Mouse (Mus musculus): ENCODE measurements around the gene Usp49. TPM values are rescaled to one million over a fixed set of nuclear protein-coding genes. Genes with fewer than 3 reads are reported as not detected.
"Not testable (repeated sequence)": the region's sequence is repeated elsewhere in the genome, so short reads cannot be mapped to it uniquely, and the experiment has no call there.

Gene Usp49
- total RNA-seq, 2 experiments from 2014 or later = 9.0 to 10.4 TPM

DNA sequence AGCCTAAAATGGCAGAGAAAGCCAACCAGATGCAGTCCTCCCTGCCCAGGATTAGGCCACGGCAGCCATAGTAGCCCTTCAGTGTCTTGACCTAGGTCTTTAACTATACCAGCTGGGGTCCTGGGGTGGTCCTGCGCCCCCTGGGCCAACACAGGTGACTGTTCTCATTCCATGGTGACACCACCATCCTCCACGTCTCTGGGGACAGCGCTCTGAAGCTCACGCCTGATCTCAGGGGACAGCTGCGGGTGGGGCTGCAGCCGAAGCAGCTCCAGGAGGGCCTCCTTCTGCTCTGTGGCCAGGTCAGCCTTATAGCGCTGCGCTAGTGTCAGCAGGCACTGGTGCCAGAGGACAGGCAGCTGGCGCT is 29.1 kb upstream of the Usp49 start:
- intact Hi-C loops (cut with DNase I) = no loop called here
- DNase-seq (ENCODE audit: low spot score in 2 of 2) = no peak

DNA sequence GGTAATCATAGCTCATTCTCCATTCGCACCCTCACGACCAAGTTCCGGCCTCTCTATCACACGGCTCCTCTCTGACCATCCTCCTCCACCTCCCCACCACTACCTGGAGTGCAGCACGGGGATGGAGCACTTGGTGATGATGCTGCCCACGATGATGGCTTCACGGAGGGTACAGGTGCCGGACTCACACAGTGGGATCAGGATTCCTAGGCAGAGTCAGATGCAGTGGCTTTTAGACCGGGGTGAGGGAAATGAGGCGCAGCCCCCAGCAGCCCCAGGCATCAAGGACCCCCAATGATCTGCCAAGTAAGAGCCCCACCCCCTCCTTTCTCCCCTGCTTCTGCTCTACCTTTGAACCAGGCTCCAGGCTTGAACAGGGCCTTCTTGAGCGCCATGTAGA is 28.2 kb upstream of the Usp49 start:
- intact Hi-C loops (cut with DNase I) = no loop called here

DNA sequence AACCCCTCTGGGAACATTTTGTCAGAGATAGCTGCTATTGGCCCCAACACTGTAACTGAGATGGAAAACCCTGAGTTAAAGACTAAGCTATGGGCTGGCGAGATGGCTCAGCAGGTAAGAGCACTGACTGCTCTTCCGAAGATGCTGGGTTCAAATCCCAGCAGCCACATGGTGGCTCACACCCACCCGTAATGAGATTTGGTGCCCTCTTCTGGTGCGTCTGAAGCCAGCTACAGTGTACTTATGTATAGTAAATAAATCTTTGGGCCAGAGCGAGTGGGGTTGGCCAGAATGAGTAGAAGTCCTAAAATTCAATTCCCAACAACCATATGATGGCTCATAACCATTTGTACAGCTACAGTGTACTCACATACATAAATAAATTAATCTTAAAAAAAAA is 24.3 kb upstream of the Usp49 start:
- intact Hi-C loops (cut with DNase I) = no loop called here
- DNase-seq (ENCODE audit: low spot score in 2 of 2) = no peak

More for the DNA sequence above, 28.2 kb upstream of the Usp49 start:
- no peak for DNase-seq (ENCODE audit: low spot score in 2 of 2)

DNA sequence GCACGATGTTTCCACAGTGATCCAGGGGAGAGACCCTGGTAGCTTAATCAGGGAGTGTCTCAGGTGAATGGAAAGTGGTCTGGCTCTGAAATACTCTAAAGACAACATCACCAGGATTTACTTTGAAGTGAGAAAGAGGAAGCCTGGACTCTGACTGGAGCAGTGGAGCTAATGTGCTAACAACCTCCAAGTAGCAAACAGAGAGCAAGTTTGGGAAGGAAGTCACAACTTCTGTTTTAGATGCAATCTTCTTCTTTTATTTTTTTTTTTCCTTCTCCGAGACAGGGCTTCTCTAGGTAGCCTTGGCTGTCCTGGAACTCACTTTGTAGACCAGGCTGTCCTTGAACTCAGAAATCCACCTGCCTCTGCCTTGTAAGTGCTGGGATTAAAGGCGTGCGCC is 21.3 kb upstream of the Usp49 start:
- intact Hi-C loops (cut with DNase I) = no loop called here
- no peak for DNase-seq (ENCODE audit: low spot score in 2 of 2)

DNA sequence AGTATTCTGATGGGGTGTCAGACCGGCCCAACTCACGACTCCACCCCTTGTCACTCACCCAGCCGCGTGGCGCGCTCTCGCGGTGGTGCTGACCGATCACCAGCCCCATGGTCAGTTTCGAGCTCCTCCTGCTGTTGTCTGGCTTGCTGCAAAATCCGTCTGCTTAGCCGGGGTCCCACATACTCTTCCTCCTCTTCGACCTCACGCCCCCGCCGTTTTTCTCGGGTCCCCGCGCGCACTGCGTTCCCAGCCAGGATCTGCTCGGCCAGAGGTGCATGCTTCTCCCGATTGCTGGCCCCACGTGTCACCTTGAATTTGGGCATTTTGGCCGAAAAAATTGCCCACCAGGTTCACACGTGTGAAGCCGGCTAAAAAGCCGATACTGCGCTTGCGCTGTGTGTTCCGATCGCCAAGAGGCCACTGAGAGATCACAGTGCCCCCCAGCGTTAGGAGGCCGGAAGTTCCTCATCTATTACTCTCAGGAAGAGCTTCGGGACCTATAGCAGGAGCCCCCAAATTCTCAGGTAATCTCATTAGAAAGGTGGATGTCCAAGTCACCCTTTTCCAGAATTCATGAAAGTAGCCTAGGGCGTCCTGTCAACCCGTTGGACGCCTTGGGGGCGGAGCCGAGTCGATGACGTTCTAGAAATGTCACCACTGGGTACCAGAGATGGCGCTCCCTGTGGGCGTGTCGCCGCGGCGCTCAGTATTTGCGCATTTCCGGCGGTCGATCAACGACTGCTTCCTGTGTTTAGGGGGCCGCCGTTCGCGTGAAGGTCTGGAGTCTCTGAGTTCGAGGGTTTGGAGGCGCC is 19.4 kb upstream of the Usp49 start, which contains the start of the genes Bysl, Med20 and Gm20517:
Gene Bysl (minus strand): TSS at position 644 of the 812 bp plus-strand sequence.
Gene Med20 (plus strand): TSS at position 734 of the 812 bp plus-strand sequence.
Gene Gm20517 (plus strand): TSS at position 741 of the 812 bp plus-strand sequence.
- DNase-seq (ENCODE audit: low spot score in 2 of 2) = peak; percentile 97 to 98
- intact Hi-C loops (cut with DNase I) = loop anchor here (5.0 kb wide), 1 partner anchor 71 kb away; no protein-coding TSS in a partner anchor

DNA sequence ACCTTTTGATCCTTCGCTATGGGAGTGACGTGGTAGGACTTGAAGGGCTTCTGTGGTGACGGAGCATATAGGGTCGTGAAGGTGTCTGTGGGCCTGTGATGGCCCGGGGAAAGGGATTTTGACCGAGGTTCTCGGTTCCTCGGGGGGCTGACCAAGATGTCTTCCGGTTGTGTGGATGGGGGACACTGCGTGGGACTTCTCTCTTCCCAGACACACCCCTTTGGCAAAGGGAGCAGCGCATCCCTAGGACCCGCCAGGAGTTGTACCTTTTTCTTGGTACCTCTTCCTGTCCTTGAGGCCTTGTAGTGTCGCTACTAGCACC is 18.9 kb upstream of the Usp49 start:
- no peak for DNase-seq (ENCODE audit: low spot score in 2 of 2)
- intact Hi-C loops (cut with DNase I) = loop anchor here (5.0 kb wide), 1 partner anchor 71 kb away; no protein-coding TSS in a partner anchor

DNA sequence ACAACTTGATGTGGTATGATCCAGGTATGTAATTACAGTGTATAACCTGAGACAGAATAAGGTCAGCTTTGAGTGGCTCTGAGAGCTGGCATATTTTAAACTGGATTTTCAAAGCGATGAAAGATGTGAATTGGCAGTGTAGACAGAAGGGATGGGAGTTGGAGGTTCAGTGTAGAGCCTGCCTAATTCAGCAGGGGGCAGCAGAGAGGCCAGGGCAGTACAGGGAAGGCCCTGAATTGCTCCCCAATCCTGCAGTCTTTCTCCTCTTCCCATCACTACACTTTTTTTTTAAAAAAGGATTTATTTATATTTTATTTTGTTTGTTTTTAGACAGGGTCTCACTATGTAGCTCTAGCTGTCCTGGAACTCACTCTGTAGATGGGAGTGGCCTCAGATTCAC is 16.5 kb upstream of the Usp49 start:
- DNase-seq (ENCODE audit: low spot score in 2 of 2) = no peak
- intact Hi-C loops (cut with DNase I) = loop anchor here (5.0 kb wide), 1 partner anchor 68 kb away; no protein-coding TSS in a partner anchor

DNA sequence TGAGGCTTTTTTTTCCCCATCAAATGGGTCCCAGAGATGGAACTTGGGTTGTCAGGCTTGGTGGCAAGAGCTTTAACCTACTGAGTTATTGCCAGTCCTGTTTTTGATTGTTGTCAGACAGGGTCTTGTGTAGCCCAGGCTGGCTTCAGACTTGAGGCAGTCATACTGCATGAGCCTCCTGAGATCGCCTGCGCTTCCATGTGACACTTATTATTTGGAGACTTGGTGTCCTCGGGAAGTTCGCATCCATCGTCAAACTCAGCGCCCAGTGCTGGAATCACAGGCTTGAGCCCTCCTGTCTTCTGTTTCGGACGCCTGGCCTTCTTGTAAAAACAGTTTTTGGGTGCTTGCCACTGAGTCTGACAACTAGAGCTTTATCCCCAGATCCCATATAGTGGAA is 14.4 kb upstream of the Usp49 start:
- intact Hi-C loops (cut with DNase I) = no loop called here
- DNase-seq (ENCODE audit: low spot score in 2 of 2) = no peak

DNA sequence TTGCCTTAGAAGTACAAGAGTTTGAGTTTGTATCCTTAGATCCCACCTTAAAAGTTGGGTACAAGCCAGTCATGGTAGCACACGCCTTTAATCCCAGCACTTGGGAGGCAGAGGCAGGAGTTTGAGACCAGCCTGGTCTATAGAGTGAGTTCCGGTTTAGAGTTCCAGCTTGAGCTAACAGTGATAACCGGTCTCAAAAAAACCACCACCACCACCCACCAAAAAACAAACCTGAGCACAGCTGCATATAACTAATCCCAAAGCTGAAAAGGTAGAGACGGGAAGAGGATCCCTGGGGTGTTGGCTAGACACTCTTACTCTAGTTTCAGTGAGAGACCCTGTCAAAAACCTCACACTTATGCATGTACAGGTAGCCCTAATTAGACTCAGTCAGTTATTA is 13.8 kb upstream of the Usp49 start:
- intact Hi-C loops (cut with DNase I) = no loop called here
- no peak for DNase-seq (ENCODE audit: low spot score in 2 of 2)

DNA sequence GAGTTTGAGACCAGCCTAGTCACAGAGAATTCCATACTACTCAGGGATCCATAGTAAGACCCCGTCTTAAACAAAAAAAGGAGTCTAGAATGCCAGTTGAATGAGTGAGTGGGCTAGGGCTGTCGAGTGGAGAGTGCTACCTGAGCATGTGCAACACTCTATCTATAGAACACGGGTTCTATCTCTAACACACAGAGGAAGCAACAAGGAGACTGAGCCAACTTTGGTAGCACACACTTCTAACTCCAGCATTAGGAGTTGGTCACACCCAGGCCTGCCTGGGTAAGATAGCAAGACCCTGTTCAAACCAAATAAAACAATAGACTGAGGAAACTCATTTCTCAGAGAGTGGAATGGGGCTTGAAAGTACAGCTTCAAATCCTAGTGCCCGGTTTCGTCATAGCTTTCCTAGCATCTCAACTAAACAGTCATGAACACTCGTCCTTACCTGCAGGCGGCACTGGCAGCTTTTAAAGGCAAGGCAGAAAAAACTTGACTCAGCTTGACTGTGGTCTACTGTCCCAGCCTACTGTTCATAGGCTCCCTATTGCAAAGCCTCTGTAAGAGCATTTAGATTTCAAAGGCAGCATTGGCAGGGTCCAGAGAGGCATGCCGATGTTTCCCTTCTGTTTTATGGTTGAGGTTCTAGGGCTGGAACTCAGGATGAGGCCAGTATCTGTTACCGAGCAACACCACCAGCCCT is 12.7 kb upstream of the Usp49 start:
- DNase-seq (ENCODE audit: low spot score in 2 of 2) = no peak
- intact Hi-C loops (cut with DNase I) = no loop called here

DNA sequence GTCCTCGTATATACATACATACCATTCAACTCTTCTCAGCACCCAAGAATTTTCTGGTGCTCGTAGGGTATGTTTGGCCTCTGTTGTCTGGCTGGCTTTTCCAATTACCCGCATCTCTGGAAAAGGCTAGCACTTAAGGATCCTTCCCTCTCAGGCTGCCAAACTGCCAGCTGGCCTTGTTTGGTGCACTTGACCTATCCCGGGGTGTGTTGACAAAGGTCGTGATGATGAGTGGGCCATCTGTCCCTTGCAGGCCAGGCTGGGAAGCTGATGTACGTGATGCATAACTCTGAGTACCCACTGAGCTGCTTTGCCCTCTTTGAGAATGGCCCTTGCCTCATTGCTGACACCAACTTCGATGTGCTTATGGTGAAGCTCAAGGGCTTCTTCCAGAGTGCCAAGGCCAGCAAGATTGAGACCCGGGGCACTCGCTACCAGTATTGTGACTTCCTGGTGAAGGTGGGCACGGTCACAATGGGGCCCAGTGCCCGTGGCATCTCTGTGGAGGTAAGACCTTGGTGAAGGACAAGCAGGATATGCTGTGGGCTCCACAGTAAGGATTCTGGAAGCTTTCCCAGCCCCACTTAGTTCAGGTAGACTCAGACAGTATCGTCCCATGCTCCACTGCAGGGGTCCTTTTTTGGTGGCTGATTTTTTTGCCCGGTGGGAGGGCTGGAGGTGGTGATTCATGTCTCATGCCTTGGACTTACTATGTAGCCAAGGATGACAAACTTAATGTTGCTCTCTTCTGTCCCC is 11.8 kb upstream of the Usp49 start:
- DNase-seq (ENCODE audit: low spot score in 2 of 2) = no peak
- intact Hi-C loops (cut with DNase I) = no loop called here

DNA sequence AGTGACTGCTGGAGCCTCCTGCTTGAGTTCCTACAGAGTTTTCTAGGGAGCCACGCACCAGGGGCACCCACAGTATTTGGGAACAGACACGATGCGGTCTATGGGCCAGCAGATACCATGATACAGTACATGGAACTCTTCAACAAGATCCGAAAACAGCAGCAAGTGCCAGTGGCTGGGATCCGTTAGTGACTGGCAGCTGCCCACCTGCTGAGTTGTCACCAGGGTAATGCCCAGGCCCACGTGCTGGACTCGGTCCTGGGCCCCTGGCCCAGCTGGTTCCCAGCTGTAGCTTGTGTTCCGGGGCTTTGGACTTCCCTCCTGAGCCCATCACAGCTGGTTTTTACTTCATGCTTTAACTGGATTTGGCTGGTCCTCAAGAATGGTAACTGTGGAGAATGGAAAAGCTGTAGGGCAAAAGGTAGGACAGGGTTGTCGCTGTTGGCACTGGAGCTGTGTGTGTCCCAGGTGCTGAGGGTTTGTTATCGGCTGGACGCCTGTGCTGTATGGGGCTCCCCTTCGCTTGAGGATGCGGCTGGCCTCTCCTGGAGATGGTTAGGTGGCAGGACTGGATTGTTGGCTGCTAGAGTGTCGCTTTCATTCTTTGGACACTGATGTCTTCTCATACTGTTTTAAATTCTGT is 7.5 kb upstream of the Usp49 start:
- DNase-seq (ENCODE audit: low spot score in 2 of 2) = no peak
- intact Hi-C loops (cut with DNase I) = no loop called here

DNA sequence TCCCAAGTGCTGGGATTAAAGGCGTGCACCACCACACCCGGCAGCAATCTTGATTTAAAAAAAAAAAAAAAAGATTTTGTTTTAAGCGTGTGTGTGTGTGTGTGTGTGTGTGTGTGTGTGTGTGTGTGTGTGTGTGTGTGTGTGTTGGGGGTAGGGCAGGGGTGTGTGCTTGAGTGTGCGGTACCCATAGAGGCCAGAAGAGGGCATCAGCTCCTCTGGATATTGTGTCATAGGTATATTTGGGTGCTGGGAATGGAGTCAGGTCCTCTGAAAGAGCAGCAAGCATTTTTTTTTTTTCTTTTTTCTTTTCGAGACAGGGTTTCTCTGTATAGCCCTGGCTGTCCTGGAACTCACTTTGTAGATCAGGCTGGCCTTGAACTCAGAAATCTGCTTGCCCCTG is 5.9 kb upstream of the Usp49 start:
- DNase-seq (ENCODE audit: low spot score in 2 of 2); intact Hi-C loops (cut with DNase I): not testable (repeated sequence)

DNA sequence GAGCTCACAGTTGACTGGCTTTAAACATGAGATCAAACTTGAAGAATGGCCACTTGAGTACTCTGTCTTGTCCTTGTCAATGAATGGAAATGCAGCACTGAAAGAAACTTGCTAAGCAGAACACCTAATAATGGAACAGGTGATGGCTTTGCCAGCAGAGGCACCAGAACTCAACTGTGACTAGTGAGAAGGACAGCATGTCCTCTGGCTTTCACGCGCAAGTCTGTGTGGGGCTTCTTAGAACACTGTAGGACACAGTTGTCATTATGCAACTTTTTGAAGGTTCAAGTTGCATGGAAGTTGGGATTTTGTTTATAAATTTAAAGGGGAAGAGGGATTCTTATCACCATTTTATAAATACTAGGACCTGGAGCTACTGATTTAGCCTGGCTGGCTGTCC is 5.4 kb upstream of the Usp49 start:
- no peak for DNase-seq (ENCODE audit: low spot score in 2 of 2)
- intact Hi-C loops (cut with DNase I) = loop anchor here (5.0 kb wide), 1 partner anchor 52 kb away; no protein-coding TSS in a partner anchor

DNA sequence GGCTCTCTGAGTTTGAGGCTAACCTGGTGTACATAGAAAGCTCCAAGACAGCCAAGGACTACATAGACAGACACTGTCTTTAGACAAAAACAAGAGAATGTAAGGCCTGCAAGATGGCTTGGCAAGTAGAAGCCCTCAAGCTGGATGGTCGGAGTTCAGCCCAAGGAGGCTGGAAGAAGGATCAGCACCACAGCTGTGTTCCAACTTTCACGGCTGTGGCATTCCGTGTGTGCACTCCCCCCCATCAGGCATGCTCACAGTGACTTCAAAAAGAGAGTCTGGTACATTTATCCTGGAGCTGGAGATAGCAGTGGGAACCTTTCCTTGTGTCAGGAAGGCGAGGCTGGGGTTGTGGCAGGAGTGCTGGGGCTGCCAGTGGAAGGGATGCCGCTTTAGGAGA is 4.5 kb upstream of the Usp49 start:
- intact Hi-C loops (cut with DNase I) = loop anchor here (5.0 kb wide), 1 partner anchor 51 kb away; no protein-coding TSS in a partner anchor
- no peak for DNase-seq (ENCODE audit: low spot score in 2 of 2)

DNA sequence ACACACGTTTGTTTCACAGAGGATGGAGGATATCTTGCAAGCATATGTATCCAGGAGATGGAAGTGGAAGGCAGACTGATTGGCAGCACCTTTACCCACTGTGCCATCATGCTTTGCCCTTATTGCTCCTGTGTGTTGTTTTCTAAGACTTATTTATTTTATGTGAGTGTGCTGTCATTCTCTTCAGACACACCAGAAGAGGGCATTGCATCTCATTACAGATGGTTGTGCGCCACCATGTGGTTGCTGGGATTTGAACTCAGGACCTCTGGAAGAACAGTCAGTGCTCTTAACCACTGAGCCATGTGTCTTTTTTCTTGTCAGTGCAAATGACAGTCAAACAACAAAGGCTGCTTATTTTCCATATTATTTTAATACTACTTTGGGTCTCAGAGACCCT is 2.7 kb upstream of the Usp49 start:
- intact Hi-C loops (cut with DNase I) = loop anchor here (5.0 kb wide), 1 partner anchor 50 kb away; no protein-coding TSS in a partner anchor

DNA sequence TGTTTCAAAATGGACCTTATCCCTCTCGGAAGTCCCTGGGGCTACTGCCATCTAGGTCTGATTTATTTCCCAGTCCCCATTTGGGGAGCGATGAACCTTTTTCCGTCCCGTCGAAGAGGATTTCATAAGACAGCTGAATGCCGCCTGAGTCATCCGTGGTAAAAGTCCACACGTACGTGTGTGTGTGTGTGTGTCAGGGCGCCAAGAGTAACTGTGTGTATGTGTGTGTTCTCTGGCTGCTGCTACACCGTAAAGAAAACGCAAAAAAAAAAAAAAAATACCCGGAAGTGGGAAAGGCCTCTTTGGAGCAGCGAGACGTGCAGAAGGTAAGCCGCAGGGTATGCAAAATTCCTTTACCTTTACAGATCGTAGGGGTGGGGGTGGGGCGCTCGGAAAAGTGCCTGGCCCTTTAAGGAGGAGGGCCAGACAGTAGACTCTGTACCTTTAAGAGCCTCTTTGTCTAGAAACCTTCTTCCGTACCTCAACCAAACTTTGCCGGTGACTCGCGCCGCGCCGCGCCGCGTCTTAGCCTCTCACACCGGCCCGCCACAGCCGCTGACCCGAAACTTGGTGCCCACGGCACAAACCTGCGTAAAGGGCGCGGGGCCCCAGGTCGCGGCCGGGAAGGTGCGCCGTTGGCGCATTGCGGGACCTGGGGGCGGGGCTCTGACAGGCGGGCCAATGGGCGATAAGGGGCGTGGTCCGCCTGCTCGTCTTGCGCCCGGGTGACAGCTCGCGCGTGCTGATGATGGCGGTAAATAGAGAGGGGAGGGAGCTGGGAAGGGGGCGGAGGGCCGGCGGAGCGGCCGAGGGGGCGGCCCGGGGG is 1.4 kb upstream of the Usp49 start:
- intact Hi-C loops (cut with DNase I) = loop anchor here (5.0 kb wide), 1 partner anchor 48 kb away; no protein-coding TSS in a partner anchor
- DNase-seq (ENCODE audit: low spot score in 2 of 2) = peak; percentile 94 to 96

More for the DNA sequence above, 2.7 kb upstream of the Usp49 start:
- no peak for DNase-seq (ENCODE audit: low spot score in 2 of 2)
